Mouse (Mus musculus) forebrain, embryonic 15.5 days (tissue): ENCODE data around the gene Vav2. TPM values are rescaled to one million over a fixed set of nuclear protein-coding genes. Genes with fewer than 3 reads are reported as not detected.

Source experiments
- ATAC-seq: fragments of 200-750 bp; cut with Nextera tagmentation; replicated peaks from 2 replicates; pipeline ENCODE4 v1.8.0; 2017; ENCODE audit warnings: mild to moderate bottlenecking, moderate TSS enrichment, moderate library complexity
- H3K27ac ChIP-seq: fragments of 300-500 bp; sonication (generic); replicated peaks from 2 replicates; pipeline ENCODE4 v1.5.1; 2015; ENCODE audit warnings: mild to moderate bottlenecking, inconsistent platforms
- H3K27me3 ChIP-seq: fragments of 300-500 bp; sonication (generic); 2 replicates; pipeline ENCODE4 v1.6.1; 2015; ENCODE audit warnings: inconsistent platforms
- H3K36me3 ChIP-seq: fragments of 300-500 bp; sonication (generic); 2 replicates; pipeline ENCODE4 v1.6.1; 2015; ENCODE audit warnings: mild to moderate bottlenecking, inconsistent platforms
- H3K4me1 ChIP-seq: fragments of 300-500 bp; sonication (generic); 2 replicates; pipeline ENCODE4 v1.6.1; 2015; ENCODE audit warnings: inconsistent platforms
- H3K4me2 ChIP-seq: fragments of 300-500 bp; sonication (generic); replicated peaks from 2 replicates; pipeline ENCODE4 v1.6.1; 2015; ENCODE audit warnings: mild to moderate bottlenecking, inconsistent platforms
- H3K4me3 ChIP-seq: fragments of 300-500 bp; sonication (generic); 2 replicates; pipeline ENCODE4 v1.5.1; 2015; ENCODE audit warnings: mild to moderate bottlenecking, inconsistent platforms
- H3K9ac ChIP-seq: fragments of 300-500 bp; sonication (generic); replicated peaks from 2 replicates; pipeline ENCODE4 v1.6.1; 2015; ENCODE audit warnings: mild to moderate bottlenecking, inconsistent platforms
- H3K9me3 ChIP-seq: fragments of 300-500 bp; sonication (generic); 2 replicates; pipeline ENCODE4 v1.6.1; 2016; ENCODE audit warnings: inconsistent platforms
- WGBS: fragments of 180-500 bp; shearing (Covaris S2); methylation state at CpG from one replicate; pipeline ENCODE4 v1.1.7; 2015; ENCODE audit warnings: mixed read lengths; 5-methylcytosine and 5-hydroxymethylcytosine counted together
- polyA plus RNA-seq: library from polyadenylated mRNA; unstranded; fragments of >200 nt; fragmentation: Nextera tagmentation; extraction: Ambion mirVana; gene quantifications from 2 replicates; pipeline ENCODE4 v1.2.1, GENCODE M21; 2015

Vav2 gene
- polyA plus RNA-seq, 1 experiment from 2014 or later = 13.9 TPM

GRCm38 (mm10) chr2:27400083-27400482 is 26.8 kb downstream of the Vav2 start:
- Histone ChIP-seq H3K27me3 (no peaks in the 10 kb centered on the region), H3K9ac (no peak overlapping the region), H3K36me3 (no peaks in the 10 kb centered on the region), H3K4me3 (no peak overlapping the region), H3K27ac (no peak overlapping the region), H3K4me2 (no peak overlapping the region), H3K4me1 (peaks cover 29% of the 10 kb centered on the region), H3K9me3 (no peaks in the 10 kb centered on the region)
- no peak for ATAC-seq
- WGBS = 85% methylated on average over 2 of the region's 2 CpGs

DNA sequence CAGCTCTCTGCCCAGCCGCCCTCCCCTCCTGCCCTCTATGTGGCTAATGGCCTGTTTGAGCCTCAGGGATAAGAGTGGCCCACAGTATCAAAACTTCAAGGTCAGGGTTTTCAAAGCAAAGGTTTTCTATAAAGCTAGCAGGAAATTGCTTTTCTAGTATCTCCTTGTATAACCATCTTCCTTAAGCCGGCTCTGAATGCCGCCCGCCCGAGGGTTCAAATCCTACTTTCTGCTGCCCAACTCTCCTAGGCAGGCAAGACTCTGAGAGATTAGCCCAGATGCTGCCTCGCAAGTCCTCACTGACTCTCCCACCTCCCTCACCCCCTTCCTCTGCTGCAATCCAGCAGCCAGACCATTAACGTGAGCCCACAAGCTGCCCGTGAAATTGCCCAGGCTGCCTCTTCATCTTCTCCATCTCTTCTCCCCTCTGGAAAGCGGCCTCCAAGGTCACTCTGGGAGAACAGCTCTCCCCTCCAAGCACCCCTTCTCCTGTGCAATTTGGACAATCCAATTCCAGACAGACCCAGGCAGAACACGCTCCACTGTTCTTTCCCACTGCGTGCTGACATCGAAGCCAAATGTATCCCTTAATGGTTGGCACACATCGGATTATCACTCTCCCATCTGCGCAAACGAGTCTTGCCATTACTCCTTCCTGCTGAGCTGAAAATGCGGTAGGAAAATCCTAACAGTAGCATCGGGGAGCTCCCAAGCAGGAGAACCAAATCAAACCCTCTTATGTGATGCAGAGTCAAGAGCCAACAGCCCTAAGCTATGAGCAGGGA is 30.0 kb downstream of the Vav2 start:
- Histone ChIP-seq H3K36me3 (no peaks in the 10 kb centered on the region), H3K27ac (peak overlapping the region; percentile 63), H3K4me2 (no peak overlapping the region), H3K9me3 (no peaks in the 10 kb centered on the region), H3K27me3 (no peaks in the 10 kb centered on the region), H3K4me1 (peaks cover 37% of the 10 kb centered on the region), H3K9ac (no peak overlapping the region), H3K4me3 (no peak overlapping the region)
- ATAC-seq = no peak
- 55% methylated on average over 17 of the region's 17 CpGs for WGBS

DNA sequence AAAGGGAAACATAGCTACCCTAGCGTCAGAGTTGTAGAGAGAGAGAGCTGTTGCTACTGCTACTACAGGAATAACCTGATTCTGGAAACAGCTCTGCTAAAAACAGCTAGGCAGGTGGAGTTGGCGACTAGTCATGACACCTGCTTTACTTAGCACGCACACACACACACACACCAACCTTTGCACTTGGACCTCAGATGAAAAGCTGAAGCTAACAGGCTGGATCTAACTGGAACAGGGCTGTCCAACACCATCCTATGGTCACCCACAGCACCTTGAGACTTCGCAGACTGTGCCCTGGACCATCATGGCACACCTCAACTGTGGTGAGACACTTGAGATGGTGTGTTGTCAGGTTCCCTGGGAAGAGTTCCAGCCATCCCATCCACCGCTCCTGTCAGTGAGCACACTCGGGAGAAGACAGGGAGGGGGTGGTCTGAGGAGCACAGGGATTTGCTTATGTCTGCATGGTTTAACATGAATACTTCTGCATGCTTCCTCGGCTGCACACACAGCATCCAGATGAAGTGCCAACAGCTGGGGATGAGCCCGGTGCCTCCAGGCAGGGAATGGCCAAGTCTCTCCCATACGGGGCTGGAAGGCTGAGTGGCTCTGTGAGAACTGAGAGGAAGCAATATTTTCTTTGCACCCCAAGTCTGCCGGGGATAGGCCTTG is 32.5 kb downstream of the Vav2 start:
- ATAC-seq = peak; percentile 53
- Histone ChIP-seq H3K36me3 (no peaks in the 10 kb centered on the region), H3K4me3 (no peak overlapping the region), H3K4me2 (no peak overlapping the region), H3K9me3 (no peaks in the 10 kb centered on the region), H3K9ac (no peak overlapping the region), H3K27ac (no peak overlapping the region; the same call in 1 of the 2 replicates), H3K27me3 (no peaks in the 10 kb centered on the region), H3K4me1 (peaks cover 56% of the 10 kb centered on the region)
- WGBS = 44% methylated on average over 10 of the region's 10 CpGs

- H3K4me2 ChIP-seq = no peak overlapping the region
- ATAC-seq = no peak
- no peak overlapping the region for H3K9ac ChIP-seq
- no peaks in the 10 kb centered on the region for H3K36me3 ChIP-seq
- no peaks in the 10 kb centered on the region for H3K9me3 ChIP-seq
- peaks cover 54% of the 10 kb centered on the region for H3K4me1 ChIP-seq
- WGBS = 24% methylated on average over 5 of the region's 5 CpGs
- H3K4me3 ChIP-seq = no peak overlapping the region
- H3K27me3 ChIP-seq = no peaks in the 10 kb centered on the region
- H3K27ac ChIP-seq = no peak overlapping the region
Observed at GRCm38 (mm10) chr2:27392278-27392677, 34.6 kb downstream of the Vav2 start.

DNA sequence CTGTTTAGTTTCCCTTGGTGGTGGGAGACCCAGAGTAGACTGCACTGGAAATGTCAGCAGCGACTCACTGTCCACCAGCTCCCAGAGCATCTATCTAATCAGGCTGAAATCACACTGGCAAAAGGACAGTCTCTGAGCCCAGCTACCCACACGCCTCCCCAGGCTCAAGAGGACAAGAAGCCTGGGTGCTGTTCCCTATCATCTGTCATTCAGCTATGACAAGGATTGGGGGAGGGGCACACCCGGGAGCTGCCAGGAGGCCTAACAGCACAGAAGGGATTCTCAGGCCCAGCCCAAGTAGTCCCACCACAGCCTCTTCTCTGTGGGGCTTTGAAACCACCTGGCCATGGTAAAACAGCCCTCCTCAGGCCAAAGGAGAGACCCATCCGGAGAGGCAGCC is 36.1 kb downstream of the Vav2 start:
- no peak overlapping the region for H3K9ac ChIP-seq

GRCm38 (mm10) chr2:27390325-27390724 is 36.5 kb downstream of the Vav2 start:
- Histone ChIP-seq H3K4me3 (no peak overlapping the region), H3K4me1 (peaks cover 35% of the 10 kb centered on the region)
- 70% methylated on average over 8 of the region's 8 CpGs for WGBS

More for the DNA sequence above, 36.1 kb downstream of the Vav2 start:
- Histone ChIP-seq H3K27me3 (no peaks in the 10 kb centered on the region), H3K4me1 (peaks cover 39% of the 10 kb centered on the region), H3K36me3 (no peaks in the 10 kb centered on the region), H3K27ac (no peak overlapping the region), H3K4me3 (no peak overlapping the region), H3K4me2 (no peak overlapping the region), H3K9me3 (no peaks in the 10 kb centered on the region)
- ATAC-seq = no peak
- 59% methylated on average over 4 of the region's 4 CpGs for WGBS

GRCm38 (mm10) chr2:27389272-27390162 is 37.3 kb downstream of the Vav2 start:
- no peak for ATAC-seq
- Histone ChIP-seq H3K4me1 (peaks cover 27% of the 10 kb centered on the region), H3K36me3 (no peaks in the 10 kb centered on the region), H3K4me3 (no peak overlapping the region), H3K4me2 (no peak overlapping the region), H3K27ac (no peak overlapping the region), H3K27me3 (no peaks in the 10 kb centered on the region), H3K9me3 (no peaks in the 10 kb centered on the region), H3K9ac (no peak overlapping the region)
- WGBS = 35% methylated on average over 14 of the region's 14 CpGs

More at GRCm38 (mm10) chr2:27390325-27390724, 36.5 kb downstream of the Vav2 start:
- Histone ChIP-seq H3K27ac (no peak overlapping the region), H3K9ac (no peak overlapping the region), H3K36me3 (no peaks in the 10 kb centered on the region), H3K9me3 (no peaks in the 10 kb centered on the region), H3K27me3 (no peaks in the 10 kb centered on the region), H3K4me2 (no peak overlapping the region)
- ATAC-seq = no peak

- Histone ChIP-seq H3K4me1 (peaks cover 22% of the 10 kb centered on the region), H3K36me3 (no peaks in the 10 kb centered on the region), H3K9me3 (no peaks in the 10 kb centered on the region), H3K27ac (no peak overlapping the region), H3K9ac (no peak overlapping the region), H3K4me2 (no peak overlapping the region), H3K27me3 (no peaks in the 10 kb centered on the region), H3K4me3 (no peak overlapping the region)
- 83% methylated on average over 1 of the region's 1 CpGs for WGBS
- ATAC-seq = no peak
Observed at GRCm38 (mm10) chr2:27387209-27387608, 39.6 kb downstream of the Vav2 start.

GRCm38 (mm10) chr2:27381698-27382097 is 45.1 kb downstream of the Vav2 start:
- ATAC-seq = no peak
- Histone ChIP-seq H3K9ac (no peak overlapping the region), H3K27ac (no peak overlapping the region), H3K36me3 (no peaks in the 10 kb centered on the region), H3K9me3 (no peaks in the 10 kb centered on the region), H3K4me3 (no peak overlapping the region), H3K4me1 (peaks cover 19% of the 10 kb centered on the region), H3K4me2 (no peak overlapping the region), H3K27me3 (no peaks in the 10 kb centered on the region)
- 79% methylated on average over 4 of the region's 4 CpGs for WGBS

GRCm38 (mm10) chr2:27381254-27381653 is 45.6 kb downstream of the Vav2 start:
- 97% methylated on average over 3 of the region's 3 CpGs for WGBS

GRCm38 (mm10) chr2:27377876-27378275 is 49.0 kb downstream of the Vav2 start:
- H3K27ac ChIP-seq = no peak overlapping the region
- no peak overlapping the region for H3K4me3 ChIP-seq
- H3K36me3 ChIP-seq = no peaks in the 10 kb centered on the region
- 19% methylated on average over 4 of the region's 4 CpGs for WGBS
- peaks cover 44% of the 10 kb centered on the region for H3K4me1 ChIP-seq
- H3K4me2 ChIP-seq = no peak overlapping the region
- no peak for ATAC-seq
- H3K9ac ChIP-seq = no peak overlapping the region
- H3K27me3 ChIP-seq = no peaks in the 10 kb centered on the region
- H3K9me3 ChIP-seq = no peaks in the 10 kb centered on the region

More at GRCm38 (mm10) chr2:27381254-27381653, 45.6 kb downstream of the Vav2 start:
- Histone ChIP-seq H3K9me3 (no peaks in the 10 kb centered on the region), H3K36me3 (no peaks in the 10 kb centered on the region), H3K27ac (no peak overlapping the region), H3K4me1 (peaks cover 24% of the 10 kb centered on the region), H3K9ac (no peak overlapping the region), H3K27me3 (no peaks in the 10 kb centered on the region), H3K4me2 (no peak overlapping the region), H3K4me3 (no peak overlapping the region)
- ATAC-seq = no peak

GRCm38 (mm10) chr2:27377164-27377563 is 49.7 kb downstream of the Vav2 start:
- WGBS = 13% methylated on average over 8 of the region's 8 CpGs
- 0 out of 2 replicates have a peak, but pooled peaks have one; percentile 35 for ATAC-seq
- H3K27ac ChIP-seq = no peak overlapping the region
- no peaks in the 10 kb centered on the region for H3K9me3 ChIP-seq
- no peak overlapping the region for H3K4me2 ChIP-seq
- H3K4me1 ChIP-seq = peaks cover 44% of the 10 kb centered on the region
- H3K27me3 ChIP-seq = no peaks in the 10 kb centered on the region
- H3K9ac ChIP-seq = no peak overlapping the region
- H3K36me3 ChIP-seq = no peaks in the 10 kb centered on the region
- no peak overlapping the region for H3K4me3 ChIP-seq
